Mouse (Mus musculus): Measurements from ENCODE around the gene Suclg2.

DNA sequence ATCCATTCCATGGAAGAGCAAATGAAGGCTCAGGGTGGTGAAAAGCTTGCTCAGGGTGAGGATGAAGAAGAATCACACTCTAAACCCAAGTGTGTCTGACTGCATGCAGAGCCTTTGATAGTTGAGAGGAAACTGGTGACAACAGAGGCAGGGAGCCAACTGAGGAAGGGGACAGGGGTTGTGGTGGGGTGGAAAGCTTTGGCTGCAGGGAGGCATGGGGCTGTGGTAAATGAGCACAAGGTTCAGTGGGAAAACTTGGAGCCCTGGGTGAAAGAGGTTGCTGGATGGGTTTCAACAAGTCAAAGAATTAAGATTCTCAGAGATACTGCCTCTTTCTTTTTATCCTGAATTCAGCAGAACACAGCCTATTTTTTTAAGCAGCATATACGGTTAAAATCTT, 43.9 kb downstream of the Suclg2 start:
- TF ChIP-seq POLR2A (IDR thresholded peaks at IDR 0.05; ENCODE audit: borderline replicate concordance, insufficient read depth, low read length) (no peak), CTCF (IDR thresholded peaks at IDR 0.05; ENCODE audit: borderline replicate concordance, insufficient read depth, low read depth, low read length) (no peak)

Measured in cerebellum, adult 2 months (tissue).